Comparison of ENCODE assay signal across 8 mouse cellular contexts in the genomic region with DNA sequence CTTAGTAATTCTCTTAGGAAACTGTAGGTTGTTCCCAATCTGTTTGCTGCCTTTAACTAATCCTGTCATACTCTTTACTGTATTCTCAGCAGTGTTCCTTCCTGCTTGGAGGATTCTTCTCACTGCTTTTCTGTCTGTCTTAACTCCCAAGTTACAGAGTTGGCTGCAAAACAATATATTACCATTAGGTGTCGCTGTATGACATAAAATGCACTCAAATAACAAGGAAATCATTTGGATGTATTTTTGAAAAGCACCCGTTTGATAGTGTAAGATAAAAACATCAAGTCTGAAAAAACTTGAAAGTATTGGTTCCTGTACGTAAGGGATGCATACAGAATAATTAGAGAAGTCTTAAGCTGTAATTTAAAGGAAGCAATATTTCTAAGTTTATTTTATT.
A peak's percentile ranks its signal among the peaks of the same experiment; 100 is the strongest.
DNase-seq lines count a peak whose midpoint lies in the region; TF ChIP-seq lines count a peak whose summit lies in the region.

No protein-coding gene starts in this region.

- TF ChIP-seq CTCF in brain, embryonic 14.5 days (IDR thresholded peaks at IDR 0.05; ENCODE audit: borderline replicate concordance, extremely low read depth, insufficient read depth, insufficient read length): 0 out of 2 replicates have a peak, but pooled peaks have one; percentile 18

- TF ChIP-seq POLR2A in brain, embryonic 14.5 days (IDR thresholded peaks at IDR 0.05; ENCODE audit: borderline replicate concordance, extremely low read depth, insufficient read depth, insufficient read length, poor library complexity, severe bottlenecking): no peak

- DNase-seq in adrenal gland, postnatal 10 days: peak; percentile 11
- no peak for DNase-seq in adrenal gland, postnatal 25 days
- peak; percentile 84 for DNase-seq in layer of hippocampus, adult 9-10 months (ENCODE audit: low spot score)
- DNase-seq in layer of hippocampus, postnatal 25 days (ENCODE audit: extremely low spot score in 1 of 2, low spot score in 1 of 2): no peak
- peak; percentile 91 for DNase-seq in brain, embryonic 14.5 days (ENCODE audit: low read depth)
- DNase-seq in induced T-regulatory cell, adult 2 months (ENCODE audit: low read depth): peak; percentile 26
- no peak for DNase-seq in urinary bladder, postnatal 4 days (ENCODE audit: low spot score in 2 of 2)
- no peak for DNase-seq in kidney, postnatal 4 days

Comparison
In these comparisons a context has a peak if more than half of its experiments do, and no peak if none do; other contexts are left out.
1. DNase-seq: peak in adrenal gland, postnatal 10 days (single experiment), layer of hippocampus, adult 9-10 months (single experiment), brain, embryonic 14.5 days (single experiment) and induced T-regulatory cell, adult 2 months (single experiment); none in adrenal gland, postnatal 25 days (single experiment), layer of hippocampus, postnatal 25 days (0 of 2), urinary bladder, postnatal 4 days (0 of 2) and kidney, postnatal 4 days (0 of 2).